Mouse (Mus musculus): ENCODE measurements around the gene Oaz3.

Gene Oaz3

GRCm38 (mm10) chr3:94457055-94457454 lies 13.3 kb upstream of the Oaz3 start:
- DNase-seq (ENCODE audit: extremely low read depth, low read depth, low spot score), result no peak

- DNase-seq (ENCODE audit: extremely low read depth, low read depth, low spot score), result no peak
Measured at GRCm38 (mm10) chr3:94456529-94457000, 12.8 kb upstream of the Oaz3 start.

- no peak for DNase-seq (ENCODE audit: extremely low read depth, low read depth, low spot score)
Measured at GRCm38 (mm10) chr3:94449377-94449776, 5.7 kb upstream of the Oaz3 start.

DNA sequence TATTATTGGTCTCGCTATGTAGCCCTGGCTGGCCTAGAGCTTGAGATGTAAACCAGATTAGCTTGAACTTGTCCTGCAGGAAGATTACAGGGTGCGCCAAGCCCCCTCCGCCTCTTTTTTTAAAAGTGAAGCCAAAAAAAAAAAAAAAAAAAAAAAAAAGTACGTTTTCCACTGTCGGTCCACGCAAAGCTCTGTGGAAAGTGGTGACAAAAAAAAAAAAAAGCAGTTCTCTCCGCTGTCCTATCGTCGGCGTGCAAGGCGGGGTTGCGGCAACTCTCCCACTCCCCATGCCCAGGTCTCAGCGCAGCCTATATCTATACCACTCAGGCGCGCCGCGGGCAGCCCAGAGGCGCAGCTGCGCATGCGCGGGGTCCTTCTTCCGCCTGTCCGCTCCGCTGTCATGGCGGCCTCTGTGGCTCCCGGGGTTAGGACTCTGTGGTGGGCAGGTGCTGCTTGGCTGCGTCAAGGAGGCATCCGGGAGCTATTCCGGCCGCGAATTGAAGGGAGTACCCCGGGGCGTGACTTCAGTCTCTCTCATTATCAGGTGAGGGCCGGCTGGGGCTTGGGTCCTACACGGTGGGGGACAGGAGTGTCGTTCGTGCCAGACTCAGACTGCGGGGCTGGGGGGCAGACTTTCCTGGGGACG lies 641 bp downstream of the Oaz3 start, which contains the start of gene Mrpl9:
Mrpl9 (plus strand) TSS at position 368 of the 646 bp plus-strand sequence.
- no peak for DNase-seq (ENCODE audit: extremely low read depth, low read depth, low spot score)

DNA sequence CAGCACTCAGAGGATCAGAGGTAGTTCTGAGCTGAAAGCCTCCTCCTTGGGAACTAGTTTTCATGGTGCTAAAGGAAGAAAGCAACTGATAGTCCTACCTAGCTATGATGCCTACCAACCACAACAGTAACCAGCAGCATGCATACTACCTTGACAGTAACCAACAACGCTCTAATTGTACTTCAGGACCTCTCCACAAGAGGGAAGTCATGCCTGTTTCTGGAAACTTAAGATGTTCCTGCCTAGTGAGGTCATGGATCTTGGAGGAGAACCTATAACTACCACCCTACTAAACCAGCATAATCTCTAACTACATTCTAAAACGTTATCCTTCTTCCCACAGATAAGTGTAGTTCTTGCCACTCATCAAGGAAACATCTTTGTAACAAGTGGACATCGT lies 2.5 kb downstream of the Oaz3 start:
- DNase-seq (ENCODE audit: extremely low read depth, low read depth, low spot score), result no peak

GRCm38 (mm10) chr3:94436420-94436819 lies 7.3 kb downstream of the Oaz3 start:
- DNase-seq (ENCODE audit: extremely low read depth, low read depth, low spot score), result no peak

DNA sequence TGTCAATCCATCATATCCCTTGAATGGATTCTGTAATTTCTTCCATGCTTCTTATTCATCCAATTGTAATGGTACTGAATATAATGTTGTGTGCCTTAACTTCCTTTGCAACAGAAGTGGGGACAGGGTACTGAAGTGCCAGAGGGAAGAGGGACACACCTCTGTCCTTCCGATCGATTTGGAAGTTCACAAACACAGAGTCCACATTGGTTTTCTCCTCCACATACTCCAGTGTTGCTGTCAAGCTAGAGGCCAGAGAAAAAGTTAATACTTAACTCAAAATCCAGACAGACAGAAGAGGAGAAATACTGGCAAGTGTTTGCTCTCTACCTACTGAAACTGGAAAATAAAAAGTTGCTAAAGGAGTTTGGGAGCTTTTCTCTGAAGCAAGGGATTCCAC lies 9.4 kb downstream of the Oaz3 start:
- no peak for DNase-seq (ENCODE audit: extremely low read depth, low read depth, low spot score)

- no peak for DNase-seq (ENCODE audit: extremely low read depth, low read depth, low spot score)
Measured at GRCm38 (mm10) chr3:94430980-94431379, 12.7 kb downstream of the Oaz3 start.

DNA sequence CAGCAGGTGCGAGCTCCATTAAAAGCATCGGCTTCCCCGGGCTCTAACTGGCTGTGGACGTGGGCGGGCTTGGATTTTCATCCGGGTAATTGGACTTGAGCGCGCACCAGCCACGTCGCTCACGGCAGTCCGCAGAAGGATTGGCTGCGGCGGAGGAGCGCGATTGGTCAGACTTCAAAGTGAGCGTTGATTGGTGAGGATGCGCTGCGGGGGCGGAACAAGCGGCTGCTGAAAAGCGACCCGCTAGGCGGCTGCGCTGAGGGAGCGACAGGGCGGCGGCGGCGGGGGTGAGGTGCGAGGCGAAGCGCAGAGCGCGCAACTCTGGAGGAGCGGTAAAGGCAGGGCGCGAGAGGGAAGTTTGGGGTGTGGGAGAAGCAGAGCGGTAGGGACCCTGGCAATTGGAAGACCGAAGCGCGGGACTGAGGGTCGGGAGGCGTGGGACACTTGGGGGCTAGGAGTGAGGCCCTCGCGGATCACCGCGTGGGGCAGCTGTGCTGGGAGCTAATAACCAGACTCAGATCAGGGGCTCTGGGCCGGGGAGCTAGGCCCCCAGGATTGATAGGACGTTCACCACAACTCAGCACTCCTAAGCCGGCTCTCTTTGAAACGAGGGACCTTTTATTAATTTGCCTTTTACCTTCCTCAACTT lies 30.6 kb downstream of the Oaz3 start, which contains the start of gene Tdrkh:
Tdrkh (plus strand) TSS at position 243 of the 649 bp plus-strand sequence.
- DNase-seq (ENCODE audit: extremely low read depth, low read depth, low spot score), result peak; percentile 62

GRCm38 (mm10) chr3:94412530-94412929 lies 31.2 kb downstream of the Oaz3 start:
- DNase-seq (ENCODE audit: extremely low read depth, low read depth, low spot score), result no peak

- DNase-seq (ENCODE audit: extremely low read depth, low read depth, low spot score), result no peak
Measured at GRCm38 (mm10) chr3:94405561-94405960, 38.2 kb downstream of the Oaz3 start.

DNA sequence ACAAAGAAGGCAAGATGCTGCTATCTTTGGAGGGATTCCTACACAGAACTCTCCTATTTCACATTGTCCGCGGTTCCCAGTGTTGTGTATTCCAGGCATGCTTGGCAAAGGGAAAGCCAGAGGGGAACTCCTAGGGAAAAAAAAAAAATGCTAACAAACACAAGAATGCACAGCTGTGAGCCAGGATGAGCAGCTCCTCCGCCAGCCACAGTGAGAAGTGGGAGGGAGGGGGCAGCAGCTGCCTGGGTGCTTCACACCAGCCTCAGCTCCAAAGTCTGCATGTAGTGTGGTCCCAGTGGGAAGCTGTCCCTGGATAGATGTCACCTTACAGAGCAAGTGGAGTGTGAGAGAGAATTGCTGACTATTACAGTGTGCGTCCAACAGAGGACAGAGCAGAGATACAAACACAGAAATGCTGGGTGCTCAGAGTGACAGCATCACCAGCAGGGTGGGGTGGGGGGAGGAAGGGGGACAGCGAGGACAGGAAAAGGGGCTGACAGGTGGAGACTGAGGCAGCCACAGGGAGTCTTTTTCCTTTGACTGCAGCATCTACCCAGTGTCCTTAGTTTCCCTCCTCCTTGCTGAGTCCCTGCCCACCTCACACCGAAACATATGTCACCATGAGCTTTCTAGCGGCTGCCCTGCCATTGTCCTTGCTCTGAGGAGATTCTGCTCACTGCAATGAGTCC lies 39.2 kb downstream of the Oaz3 start:
- DNase-seq (ENCODE audit: extremely low read depth, low read depth, low spot score), result no peak

- DNase-seq (ENCODE audit: extremely low read depth, low read depth, low spot score), result no peak
Measured at GRCm38 (mm10) chr3:94402451-94402850, 41.3 kb downstream of the Oaz3 start.

DNA sequence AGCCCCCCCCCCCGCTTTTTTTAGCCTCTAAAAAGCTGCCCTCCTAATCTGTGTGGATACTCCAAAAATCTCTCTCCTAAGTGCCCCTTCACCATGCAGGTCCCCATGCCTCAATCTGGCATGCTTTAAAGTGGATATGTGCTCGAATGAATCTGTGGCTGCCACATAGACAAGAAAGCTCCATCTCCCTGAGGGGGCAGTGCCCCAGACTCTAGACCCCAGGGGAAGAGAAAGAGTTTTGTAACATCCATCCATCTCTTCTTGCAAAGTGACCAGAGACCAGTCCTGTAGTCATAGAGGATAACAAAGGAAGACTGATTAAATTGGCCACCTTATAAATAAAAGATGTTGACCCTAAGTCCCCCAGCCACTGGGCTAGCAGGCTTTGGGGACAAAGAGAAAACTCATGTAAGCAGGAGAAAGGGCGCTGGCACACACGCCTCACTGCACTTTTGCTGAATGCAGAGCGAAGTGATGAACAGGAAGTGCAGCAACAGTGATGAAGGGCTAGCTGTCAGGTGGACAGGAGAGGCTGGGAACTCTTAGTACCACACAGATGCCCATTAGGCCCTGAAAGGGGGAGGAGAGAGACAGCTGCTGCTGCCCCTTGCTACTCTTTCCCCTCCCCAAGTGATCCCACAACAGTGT lies 43.9 kb downstream of the Oaz3 start:
- DNase-seq (ENCODE audit: extremely low read depth, low read depth, low spot score), result no peak

GRCm38 (mm10) chr3:94398943-94399481 lies 44.7 kb downstream of the Oaz3 start:
- DNase-seq (ENCODE audit: extremely low read depth, low read depth, low spot score), result no peak

GRCm38 (mm10) chr3:94398217-94398616 lies 45.5 kb downstream of the Oaz3 start, which contains the start of gene Lingo4:
Lingo4 (plus strand) TSS chr3:94398517.
- DNase-seq (ENCODE audit: extremely low read depth, low read depth, low spot score), result no peak

GRCm38 (mm10) chr3:94396851-94397250 lies 46.9 kb downstream of the Oaz3 start:
- DNase-seq (ENCODE audit: extremely low read depth, low read depth, low spot score), result no peak

- DNase-seq (ENCODE audit: extremely low read depth, low read depth, low spot score), result no peak
Measured at GRCm38 (mm10) chr3:94396336-94396735, 47.4 kb downstream of the Oaz3 start.

- DNase-seq (ENCODE audit: extremely low read depth, low read depth, low spot score), result no peak
Measured at GRCm38 (mm10) chr3:94393049-94393448, 50.7 kb downstream of the Oaz3 start.

GRCm38 (mm10) chr3:94392128-94392527 lies 51.6 kb downstream of the Oaz3 start:
- DNase-seq (ENCODE audit: extremely low read depth, low read depth, low spot score), result no peak

- no peak for DNase-seq (ENCODE audit: extremely low read depth, low read depth, low spot score)
Measured at GRCm38 (mm10) chr3:94391001-94391400, 52.7 kb downstream of the Oaz3 start.

Data from fat pad, adult 2 months (tissue).